Mouse (Mus musculus) brain, embryonic 14.5 days (tissue): ENCODE measurements around the gene Kcnd3. TPM values are rescaled to one million over a fixed set of nuclear protein-coding genes. Genes with fewer than 3 reads are reported as not detected.

Experiments
- DNase-seq: peaks from one replicate; pipeline ENCODE4 v3.0.0-alpha.2; 2011; ENCODE audit warnings: low read depth
- CTCF ChIP-seq: fragments of 200-500 bp; IDR thresholded peaks from 2 replicates; pipeline ENCODE4 v1.5.1; 2012; ENCODE audit warnings: inconsistent platforms, mild to moderate bottlenecking, moderate library complexity, borderline replicate concordance; ENCODE audit not compliant: insufficient read depth, insufficient read length; ENCODE audit errors: extremely low read depth
- POLR2A ChIP-seq: fragments of 200-500 bp; IDR thresholded peaks from 2 replicates; pipeline ENCODE4 v1.6.1; 2012; ENCODE audit warnings: mild to moderate bottlenecking, inconsistent platforms, borderline replicate concordance; ENCODE audit not compliant: poor library complexity, insufficient read depth, insufficient read length, severe bottlenecking; ENCODE audit errors: extremely low read depth
- polyA plus RNA-seq: library from polyadenylated mRNA; depleted of rRNA; stranded (reverse); fragments of >200 nt; gene quantifications from 2 replicates; pipeline ENCODE4 v1.2.3, GENCODE M21; 2012

The Kcnd3 gene
- polyA plus RNA-seq, 1 experiment, result 32.0 TPM

- no peak for TF ChIP-seq POLR2A
- no peak for TF ChIP-seq CTCF
- DNase-seq, result peak; percentile 81
Observed at GRCm38 (mm10) chr3:105505161-105505872, 53.2 kb downstream of the Kcnd3 start.

GRCm38 (mm10) chr3:105505873-105506170, 53.7 kb downstream of the Kcnd3 start:
- TF ChIP-seq POLR2A, result no peak
- no peak for TF ChIP-seq CTCF
- DNase-seq, result peak; percentile 78

GRCm38 (mm10) chr3:105506592-105506991, 54.5 kb downstream of the Kcnd3 start:
- DNase-seq, result peak; percentile 69
- no peak for TF ChIP-seq POLR2A
- no peak for TF ChIP-seq CTCF

- no peak for DNase-seq
- TF ChIP-seq POLR2A (no peak), CTCF (no peak)
Observed at GRCm38 (mm10) chr3:105509321-105509720, 57.2 kb downstream of the Kcnd3 start.

DNA sequence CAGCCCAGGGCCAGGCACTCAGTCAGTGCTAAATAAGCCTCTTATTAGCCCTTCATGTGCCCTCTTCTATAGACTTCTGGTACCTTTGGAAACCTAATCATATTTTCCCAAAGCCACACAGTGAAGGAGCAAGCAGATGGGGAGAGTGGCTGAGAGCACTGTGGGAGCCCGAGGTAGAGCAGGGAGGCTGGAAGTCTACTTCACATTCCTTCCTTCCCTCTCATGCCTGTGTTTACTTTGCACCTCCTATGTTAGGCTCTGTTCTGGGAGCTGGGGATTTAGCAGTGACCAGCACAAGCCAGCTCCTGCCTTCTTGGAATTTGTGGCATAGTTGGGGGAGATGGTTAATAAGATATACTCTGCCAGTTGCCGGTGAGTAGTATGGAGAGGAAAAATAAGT, 59.7 kb downstream of the Kcnd3 start:
- no peak for DNase-seq
- no peak for TF ChIP-seq POLR2A
- no peak for TF ChIP-seq CTCF

- DNase-seq, result no peak
- TF ChIP-seq POLR2A, result no peak
Observed at GRCm38 (mm10) chr3:105514215-105514614, 62.1 kb downstream of the Kcnd3 start.

GRCm38 (mm10) chr3:105515035-105515434, 62.9 kb downstream of the Kcnd3 start:
- TF ChIP-seq CTCF (no peak), POLR2A (no peak)
- DNase-seq, result no peak

- no peak for DNase-seq
- TF ChIP-seq CTCF (peak; percentile 29; the same call in 1 of the 2 replicates), POLR2A (no peak)
Observed at GRCm38 (mm10) chr3:105515640-105516039, 63.5 kb downstream of the Kcnd3 start.

DNA sequence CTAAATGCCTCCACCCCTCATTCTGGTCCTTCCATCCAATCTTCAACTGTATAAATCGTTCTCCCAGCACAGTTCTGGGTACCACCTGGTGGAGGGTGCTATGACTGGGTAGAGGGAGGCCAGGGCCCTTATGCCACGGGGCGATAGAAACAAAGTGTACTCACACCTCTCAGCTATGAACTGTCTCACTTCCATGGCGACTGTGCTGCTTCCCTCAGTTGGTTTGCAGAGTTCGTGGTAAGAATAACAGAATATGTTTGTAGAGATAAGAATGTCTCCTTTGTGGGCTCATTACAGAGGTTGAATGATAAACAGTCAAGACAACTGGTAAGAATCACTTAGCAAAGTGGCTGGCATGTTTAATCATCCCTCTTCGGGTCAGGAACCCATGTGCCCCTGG, 68.3 kb downstream of the Kcnd3 start:
- DNase-seq, result no peak
- no peak for TF ChIP-seq POLR2A
- no peak for TF ChIP-seq CTCF

DNA sequence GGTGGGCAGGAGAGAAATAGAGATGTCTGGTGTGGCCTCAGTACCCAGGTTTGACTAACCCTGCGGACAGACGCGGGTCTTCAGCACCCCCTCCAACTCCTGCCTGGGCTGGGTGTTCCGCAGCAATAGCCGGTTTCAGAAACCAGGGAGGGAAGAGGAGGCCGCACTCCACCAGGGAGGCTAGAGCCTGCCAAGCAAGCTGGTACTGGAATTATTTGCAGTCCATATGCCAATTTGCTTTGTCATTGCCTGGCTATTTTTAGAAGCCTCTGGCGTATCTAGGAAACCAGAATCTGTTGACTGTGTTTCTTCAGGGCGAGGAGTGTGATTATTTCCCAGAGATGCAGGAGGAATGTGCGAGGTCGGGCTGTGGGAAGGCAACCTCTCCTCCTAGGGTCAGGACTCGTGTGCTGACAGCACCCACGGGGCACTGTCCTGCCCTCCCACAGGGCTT, 69.1 kb downstream of the Kcnd3 start:
- DNase-seq, result peak; percentile 93
- TF ChIP-seq POLR2A (no peak), CTCF (no peak)

DNA sequence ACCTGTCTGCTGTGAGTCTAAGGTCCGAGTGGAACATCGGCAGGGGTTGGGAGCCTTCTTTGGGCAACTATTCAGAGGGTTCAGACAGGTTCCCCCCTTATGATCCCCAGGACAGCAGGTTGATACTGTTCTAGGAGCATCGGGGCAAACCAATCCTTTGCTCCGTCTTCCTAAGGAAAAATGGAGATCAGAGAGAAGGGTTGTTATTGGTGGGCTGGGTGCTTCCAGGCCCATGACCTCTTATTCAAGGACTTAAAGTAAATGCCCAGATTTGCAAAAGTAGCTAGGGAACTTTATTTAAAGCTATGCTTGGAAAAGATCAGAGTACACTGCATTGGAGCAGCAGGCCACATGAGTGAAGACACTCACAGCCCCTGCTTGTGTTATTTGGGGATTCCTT, 69.5 kb downstream of the Kcnd3 start:
- TF ChIP-seq CTCF (no peak), POLR2A (no peak)
- DNase-seq, result no peak

GRCm38 (mm10) chr3:105528860-105529259, 76.7 kb downstream of the Kcnd3 start:
- TF ChIP-seq POLR2A (no peak), CTCF (no peak)
- DNase-seq, result peak; percentile 70

DNA sequence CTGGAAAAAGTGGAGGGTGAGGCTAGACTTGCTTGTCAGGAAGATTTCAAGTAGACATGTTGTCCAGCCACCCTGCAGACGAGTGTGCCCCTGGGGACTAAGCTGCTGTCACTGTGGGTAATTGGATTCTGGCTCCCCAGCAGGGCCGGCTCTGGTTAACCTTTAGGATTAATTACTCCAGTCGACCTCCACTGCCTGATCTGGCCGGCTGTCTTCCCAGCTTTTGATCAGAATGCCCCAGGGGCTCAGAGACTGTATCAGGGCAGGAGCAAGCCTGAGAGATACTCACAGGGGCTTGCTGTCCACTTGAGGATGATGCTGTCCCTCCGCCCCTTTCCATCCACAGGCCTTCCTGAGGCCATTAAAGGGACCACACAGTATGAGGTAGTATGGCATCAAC, 77.6 kb downstream of the Kcnd3 start:
- DNase-seq, result peak; percentile 66
- TF ChIP-seq POLR2A (no peak), CTCF (no peak)
